Mouse (Mus musculus): ENCODE results near the gene Ifna6.
A peak's percentile ranks its signal among the peaks of the same experiment; 100 is the strongest.

Ifna6 gene

DNA sequence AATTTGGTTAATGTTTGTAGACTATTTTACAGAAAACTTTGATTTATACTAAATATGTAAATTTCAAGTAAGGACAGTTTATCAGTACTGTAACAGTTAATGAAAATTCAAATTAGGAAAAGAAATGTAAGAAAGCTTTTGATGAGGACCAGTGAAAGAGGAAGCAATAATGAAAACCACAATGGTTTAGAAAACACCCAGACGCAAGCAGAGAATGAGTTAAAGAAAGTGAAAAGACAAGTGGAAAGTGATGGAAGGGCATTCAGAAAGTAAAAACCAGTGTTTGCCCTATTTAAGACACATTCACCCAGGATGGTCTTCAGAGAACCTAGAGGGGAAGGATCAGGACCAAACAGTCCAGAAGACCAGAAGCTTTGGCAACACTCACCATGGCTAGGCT lies 22.5 kb downstream of the Ifna6 start, which contains the start of gene Ifna1:
Ifna1 (plus strand) TSS at position 390 of the 400 bp plus-strand sequence.
- no peak for DNase-seq

DNA sequence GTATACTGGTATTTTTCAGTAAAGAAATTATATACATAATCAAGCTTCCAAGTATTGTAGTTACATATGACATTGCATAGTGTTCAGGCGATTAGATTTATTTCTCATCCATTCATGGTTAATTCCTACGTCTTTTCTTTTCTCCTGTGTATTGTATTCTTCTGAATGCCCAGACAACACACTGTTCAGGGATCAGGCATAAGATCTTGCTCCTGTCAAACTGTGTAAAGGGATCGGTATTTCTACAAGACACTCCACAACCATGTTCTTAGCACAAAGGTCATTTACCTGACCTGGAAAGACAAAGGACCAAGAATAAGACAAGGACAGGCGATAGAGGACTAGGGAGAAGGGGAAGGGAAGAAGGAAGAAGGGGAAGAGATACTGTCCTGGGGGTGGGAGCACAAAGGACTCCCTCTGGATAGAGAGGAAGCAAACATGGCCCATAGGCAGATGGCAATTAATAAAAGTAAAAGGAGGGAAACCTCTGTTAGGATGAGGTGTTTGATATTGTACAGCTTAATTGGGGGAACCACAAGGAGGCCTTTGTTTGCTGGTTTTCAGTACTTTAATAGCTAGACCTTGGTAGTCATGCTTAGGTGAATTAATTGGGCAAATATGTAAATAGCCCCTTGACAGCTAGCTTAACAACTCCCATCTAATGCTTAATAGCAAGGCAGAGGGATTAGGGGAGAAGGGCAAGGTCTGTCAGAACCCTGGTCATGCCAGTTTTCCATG lies 24.0 kb downstream of the Ifna6 start:
- no peak for DNase-seq

DNA sequence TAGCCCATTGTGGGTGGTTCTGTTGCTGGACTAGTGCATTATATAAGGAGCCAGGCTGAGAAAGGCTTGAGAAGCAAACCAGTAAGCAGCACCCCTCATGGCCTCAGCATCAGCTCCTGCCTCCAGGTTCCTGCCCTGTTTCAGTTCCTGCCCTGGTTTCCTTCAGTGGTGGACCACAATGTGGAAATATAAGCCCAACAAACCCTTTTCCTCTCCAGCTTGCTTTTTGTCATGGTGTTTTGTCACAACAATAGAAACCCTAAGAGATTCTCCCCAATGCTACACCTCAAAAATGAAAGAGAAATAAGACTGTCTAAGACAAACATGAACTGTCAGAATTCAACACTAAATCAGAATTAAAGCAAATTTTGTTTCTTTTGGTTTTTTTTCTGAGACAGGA lies 32.0 kb downstream of the Ifna6 start:
- no peak for DNase-seq

DNA sequence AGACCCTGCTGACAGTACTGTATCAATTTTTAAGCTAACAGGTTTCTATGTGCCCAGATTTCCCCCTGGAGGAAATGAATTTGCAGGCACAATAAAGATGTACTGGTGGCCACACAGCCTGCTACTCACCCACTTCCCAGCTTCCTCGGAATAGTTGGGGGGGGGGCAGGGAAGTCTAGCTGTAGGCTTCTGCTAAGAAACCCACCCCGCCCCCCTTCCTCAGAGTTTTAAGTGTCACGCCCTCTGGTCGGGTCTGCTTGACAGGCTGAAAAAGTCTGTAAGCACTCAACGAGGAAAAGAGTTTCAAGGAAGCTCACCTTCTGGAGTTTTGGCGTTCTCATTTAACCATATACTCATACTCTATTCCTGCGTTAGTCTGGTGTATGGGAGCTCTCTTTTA lies 36.1 kb downstream of the Ifna6 start:
- DNase-seq: no peak

DNA sequence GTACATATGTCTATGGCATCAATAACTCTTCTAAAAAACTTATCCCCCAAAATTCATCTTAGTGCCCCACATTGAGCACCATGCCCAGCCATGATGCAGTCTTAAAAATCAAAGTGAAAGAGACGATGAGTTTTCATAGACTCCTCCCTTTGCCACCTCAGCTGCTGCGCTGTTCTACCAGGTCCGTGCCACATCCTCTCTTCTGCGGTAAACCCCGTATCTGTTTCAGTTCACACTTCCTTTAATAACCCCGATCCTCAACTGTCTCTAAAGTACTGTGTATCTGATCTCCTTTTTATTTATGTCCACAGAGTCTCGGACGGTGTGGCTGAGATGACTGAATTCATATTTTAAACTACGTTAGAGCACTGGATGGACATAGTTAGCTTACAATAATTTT lies 37.4 kb downstream of the Ifna6 start:
- no peak for DNase-seq

DNA sequence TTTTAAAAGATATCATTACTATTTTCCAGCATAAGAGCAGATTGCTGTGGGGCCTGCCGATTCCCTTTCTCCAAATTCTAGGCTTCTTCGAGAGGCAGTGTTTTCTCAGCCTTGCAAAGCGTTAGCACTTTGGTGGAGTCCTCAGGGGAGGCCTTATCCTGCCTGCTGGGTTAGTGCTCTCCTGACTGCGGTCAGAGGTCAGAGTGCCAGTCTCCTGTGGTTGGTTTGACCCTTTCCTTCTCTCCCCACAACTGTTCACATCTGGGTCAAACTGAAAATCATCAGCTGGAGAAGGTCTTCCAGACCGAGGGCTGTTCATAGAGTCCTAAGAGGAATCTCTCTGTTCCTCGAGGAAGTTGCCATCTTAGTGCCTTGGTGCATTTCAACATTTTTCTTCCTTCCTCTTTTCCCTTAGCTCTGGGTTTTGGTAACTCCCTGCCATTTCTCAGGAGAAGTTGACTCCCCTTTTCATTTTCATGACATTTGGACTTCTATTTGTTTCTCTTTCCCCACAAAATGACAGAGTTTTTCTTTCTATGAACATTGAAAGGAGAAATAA lies 37.9 kb downstream of the Ifna6 start:
- DNase-seq: no peak

DNA sequence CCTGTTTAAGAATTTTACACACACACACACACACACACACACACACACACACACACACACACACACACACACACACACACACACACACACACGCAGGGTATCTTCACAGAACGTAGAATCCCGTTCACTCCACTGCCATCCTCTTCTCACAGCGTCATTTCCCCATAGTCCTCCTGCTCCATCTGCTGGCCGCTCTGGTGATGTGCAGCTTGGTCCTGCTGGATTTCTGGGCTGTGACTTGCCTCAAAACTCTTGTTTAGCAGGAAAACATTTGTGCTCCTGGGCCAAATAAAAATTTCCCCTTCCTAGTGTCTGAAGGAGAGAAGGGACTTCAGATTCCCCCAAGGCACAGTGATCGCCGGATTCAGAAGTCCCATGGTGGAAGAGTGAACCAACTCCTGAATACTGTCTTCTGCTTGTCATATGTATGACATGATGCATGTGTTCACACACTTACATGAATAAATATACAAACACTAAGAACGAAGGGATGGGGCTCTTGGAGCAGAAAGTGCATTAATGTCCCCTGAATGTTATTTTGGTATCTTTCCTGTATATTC lies 40.2 kb downstream of the Ifna6 start:
- DNase-seq: peak; percentile 75

DNA sequence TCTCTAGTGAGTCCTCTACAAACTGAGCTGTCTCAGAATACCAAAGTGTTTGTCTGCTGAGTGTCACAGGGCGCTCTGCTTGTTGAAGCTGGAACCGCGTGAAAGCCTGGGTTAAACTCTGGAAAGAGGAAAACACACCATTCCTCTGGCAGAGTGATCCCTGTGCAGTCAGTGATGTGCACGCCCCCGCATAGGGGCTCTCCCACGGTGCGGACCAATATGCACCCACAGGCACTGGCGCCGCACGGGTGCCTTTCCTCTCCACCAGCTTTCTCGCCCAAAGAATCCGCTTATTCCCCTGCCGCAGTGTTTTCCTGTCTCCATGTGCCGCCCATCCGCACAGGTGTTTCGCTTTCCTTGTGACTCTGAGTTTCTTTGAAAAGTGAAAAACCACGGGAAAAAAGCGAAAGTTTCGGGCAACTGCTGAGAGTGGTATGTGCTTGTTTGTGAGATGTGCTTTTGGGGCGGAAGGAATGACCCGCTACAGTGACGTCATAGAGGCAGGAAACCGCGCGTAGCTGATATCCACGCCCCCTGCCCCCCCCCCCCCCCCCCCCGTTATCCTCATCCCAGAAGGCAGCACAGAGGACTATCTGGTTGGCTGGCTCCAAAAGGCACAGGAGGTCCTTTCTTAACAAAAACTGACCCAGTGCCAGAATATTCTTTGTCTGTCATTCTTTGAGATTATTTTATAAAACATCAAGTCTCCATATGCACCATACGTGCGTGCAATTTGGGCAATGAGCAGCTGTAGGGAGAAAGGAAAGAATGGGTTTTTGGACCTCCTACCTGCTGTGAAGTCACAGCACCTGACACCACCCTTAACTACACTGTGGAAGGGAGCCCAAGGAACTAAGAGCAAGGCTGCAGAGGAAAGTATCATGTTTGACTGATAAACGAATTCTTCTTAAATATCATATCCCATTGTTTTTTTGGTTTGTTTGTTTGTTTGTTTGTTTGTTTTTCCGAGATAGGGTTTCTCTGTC lies 41.0 kb downstream of the Ifna6 start:
- DNase-seq: no peak

DNA sequence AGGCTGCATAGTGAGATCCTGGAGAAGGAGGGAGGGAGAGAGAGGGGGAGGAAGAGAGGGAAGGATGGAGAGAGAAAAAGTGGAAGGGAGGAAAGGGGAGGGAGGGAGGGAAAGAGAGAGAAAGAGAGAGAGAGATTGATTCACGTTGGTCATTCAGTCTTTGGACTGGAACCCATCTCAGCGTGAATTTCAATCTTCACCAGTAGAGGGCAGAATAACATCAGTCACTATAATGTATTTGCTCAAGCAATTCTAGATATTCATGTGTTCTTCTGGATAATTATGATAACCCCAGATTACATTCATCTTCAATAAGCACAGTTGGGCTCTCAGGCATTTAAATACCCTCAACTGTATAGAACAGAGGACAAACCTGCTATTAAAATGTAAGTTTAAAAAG lies 45.5 kb downstream of the Ifna6 start:
- DNase-seq: peak; percentile 54

DNA sequence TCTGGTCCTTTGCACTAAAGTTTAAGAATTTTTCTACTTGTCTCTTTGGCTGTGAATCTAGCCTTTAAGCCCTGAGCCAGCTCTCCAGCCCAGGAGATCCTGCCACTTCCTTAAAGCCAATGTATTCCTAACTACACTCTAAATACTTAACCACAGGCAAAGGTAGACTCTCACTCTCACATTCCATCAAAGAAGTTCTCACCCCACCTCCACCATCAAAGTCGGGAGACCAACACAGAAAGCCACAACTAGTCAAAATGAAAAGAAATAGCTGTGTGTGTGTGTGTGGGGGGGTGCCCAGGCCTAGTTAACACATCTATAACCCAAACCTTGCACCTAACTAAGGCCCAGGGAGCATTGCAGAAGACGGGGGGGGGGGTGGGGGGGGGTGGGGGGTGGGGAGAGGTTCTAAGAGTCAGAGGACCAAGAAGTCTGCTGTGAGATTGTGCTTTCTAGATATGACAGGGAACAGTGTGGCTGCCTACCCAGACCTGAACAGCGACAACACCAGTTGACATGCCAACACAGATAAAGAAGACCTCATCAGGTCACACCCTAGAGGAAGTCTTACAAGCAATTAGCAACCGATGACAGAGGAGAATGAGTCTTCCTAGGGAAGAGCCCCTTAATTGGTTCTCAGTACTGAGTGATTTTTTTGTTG lies 48.3 kb downstream of the Ifna6 start:
- DNase-seq: no peak

DNA sequence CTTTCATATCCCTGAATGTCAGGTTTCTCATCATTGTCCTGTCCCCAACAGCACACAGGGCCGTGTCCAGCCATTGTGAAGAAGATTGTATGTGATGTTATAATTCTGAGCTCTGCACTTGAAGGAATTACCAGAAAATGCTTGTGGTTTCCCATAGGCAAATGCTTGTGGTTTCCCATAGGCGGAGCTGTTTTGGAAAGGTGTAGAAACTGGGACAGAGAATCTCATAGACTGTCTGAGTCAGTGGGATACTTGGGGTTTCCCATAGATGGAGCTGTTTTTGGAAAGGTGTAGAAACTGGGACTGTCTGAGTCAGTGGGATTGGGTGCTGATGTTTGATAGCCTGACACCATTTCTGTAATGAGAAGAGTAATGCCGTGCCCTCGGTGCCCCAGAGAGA lies 49.3 kb downstream of the Ifna6 start:
- no peak for DNase-seq
